Mouse (Mus musculus) small intestine, adult 2 months (tissue): Measurements from ENCODE around the gene Sfxn1.

Experiments used
- CTCF ChIP-seq: fragments of 200-500 bp; IDR thresholded peaks from 2 replicates; pipeline ENCODE4 v1.5.1; 2012; ENCODE audit warnings: low read depth, mild to moderate bottlenecking, control low read depth, inconsistent platforms, low read length, moderate library complexity, mixed read lengths; ENCODE audit not compliant: insufficient replicate concordance, insufficient read length; ENCODE audit errors: extremely low read depth
- POLR2A ChIP-seq: fragments of 200-500 bp; IDR thresholded peaks from 2 replicates; pipeline ENCODE4 v1.6.1; 2012; ENCODE audit warnings: low read depth, mild to moderate bottlenecking, control low read depth, inconsistent platforms, low read length, moderate library complexity

GRCm38 (mm10) chr13:54033653-54034052 lies 38.0 kb upstream of the Sfxn1 start:
- TF ChIP-seq CTCF (no peak), POLR2A (no peak)
